Mouse (Mus musculus) spleen, postnatal 4 days (tissue): Measurements from ENCODE around the gene Pcnx3.
A peak's percentile ranks its signal among the peaks of the same experiment; 100 is the strongest.

Source experiments
- DNase-seq, 2 experiments: peaks; one replicate each; pipeline ENCODE4 v3.0.0; 2022; ENCODE audit warnings: low spot score in 2 of 2

The Pcnx3 gene

GRCm38 (mm10) chr19:5688200-5689087 is at the start of gene Pcnx3, which contains the start of gene Map3k11:
Gene Pcnx3, minus strand, starts transcription at chr19:5688908.
Gene Map3k11, plus strand, starts transcription at chr19:5688742.
- peak; percentile 94 to 96 for DNase-seq

GRCm38 (mm10) chr19:5734325-5734724 is 45.6 kb upstream of the Pcnx3 start:
- no peak for DNase-seq

- DNase-seq: peak; percentile 88 to 91
These were observed 42.7 kb upstream of the Pcnx3 start for GRCm38 (mm10) chr19:5731264-5731978.

GRCm38 (mm10) chr19:5730314-5731186 is 41.8 kb upstream of the Pcnx3 start:
- peak in 1 of 2 experiments; percentile 65 for DNase-seq

- peak; percentile 92 to 94 for DNase-seq
These were observed 40.7 kb upstream of the Pcnx3 start, which contains the start of gene Fam89b for GRCm38 (mm10) chr19:5729444-5729815. Gene Fam89b, minus strand, starts transcription at chr19:5729653.

GRCm38 (mm10) chr19:5728631-5729443 is 40.1 kb upstream of the Pcnx3 start:
- peak; percentile 60 to 83 for DNase-seq

GRCm38 (mm10) chr19:5727701-5728100 is 39.0 kb upstream of the Pcnx3 start:
- peak; percentile 93 to 99 for DNase-seq

- peak in 1 of 2 experiments; percentile 66 for DNase-seq
These were observed 38.4 kb upstream of the Pcnx3 start for GRCm38 (mm10) chr19:5726961-5727578.

- peak; percentile 86 to 94 for DNase-seq
These were observed 37.2 kb upstream of the Pcnx3 start, which contains the start of gene Ehbp1l1 for GRCm38 (mm10) chr19:5725767-5726515. Gene Ehbp1l1, minus strand, starts transcription at chr19:5726317.

GRCm38 (mm10) chr19:5725029-5725707 is 36.5 kb upstream of the Pcnx3 start:
- DNase-seq: peak; percentile 53 to 81

GRCm38 (mm10) chr19:5724549-5724941 is 35.8 kb upstream of the Pcnx3 start:
- DNase-seq: peak; percentile 86 to 90

- no peak for DNase-seq
These were observed 35.3 kb upstream of the Pcnx3 start for GRCm38 (mm10) chr19:5723934-5724548.

- peak in 1 of 2 experiments; percentile 69 for DNase-seq
These were observed 34.2 kb upstream of the Pcnx3 start for GRCm38 (mm10) chr19:5722848-5723425.

GRCm38 (mm10) chr19:5721233-5721632 is 32.5 kb upstream of the Pcnx3 start:
- no peak for DNase-seq

- no peak for DNase-seq
These were observed 28.2 kb upstream of the Pcnx3 start for GRCm38 (mm10) chr19:5716955-5717354.

GRCm38 (mm10) chr19:5715793-5716688 is 27.3 kb upstream of the Pcnx3 start:
- DNase-seq: peak; percentile 78 to 87

GRCm38 (mm10) chr19:5713730-5714129 is 25.0 kb upstream of the Pcnx3 start:
- DNase-seq: peak in 1 of 2 experiments; percentile 52
